Mouse (Mus musculus) lung, adult 2 months (tissue): ENCODE measurements at regions not wholly inside any gene's neighbourhood (a gene's known extent, or its start where the extent isn't known, plus 50 kb on each side); places are given as distances from the start of the nearest gene placed in this dataset.

Experiments
- CTCF ChIP-seq: fragments of 200-500 bp; IDR thresholded peaks from 2 replicates; pipeline ENCODE4 v1.5.1; 2011; ENCODE audit warnings: mild to moderate bottlenecking, low read length, control low read depth; ENCODE audit not compliant: insufficient read depth
- POLR2A ChIP-seq: fragments of 200-500 bp; IDR thresholded peaks from 2 replicates; pipeline ENCODE4 v1.6.1; 2011; ENCODE audit warnings: low read depth, mild to moderate bottlenecking, control low read depth, low read length, borderline replicate concordance; ENCODE audit errors: extremely low read depth

DNA sequence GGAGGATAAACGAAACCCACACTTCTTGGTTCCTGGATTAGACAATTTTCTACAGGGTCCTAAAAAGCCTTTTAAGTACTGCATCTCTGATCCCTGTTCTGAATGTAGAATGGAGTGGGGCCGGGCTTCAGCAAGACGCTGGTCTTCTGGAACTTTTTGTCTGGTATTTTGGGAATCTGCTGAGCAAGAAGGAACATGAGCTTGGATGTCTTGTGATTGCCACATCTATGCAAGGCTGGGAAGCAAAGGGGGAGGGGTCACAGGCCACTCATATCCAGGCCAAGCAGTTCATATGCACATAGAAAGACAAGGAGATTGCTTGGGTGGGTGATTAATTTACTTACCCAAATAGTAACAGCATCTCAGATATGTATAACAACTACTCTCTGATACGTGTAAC is 121.5 kb downstream of the Evx1 start:
- TF ChIP-seq CTCF: no peak
- TF ChIP-seq POLR2A: no peak
